Mouse (Mus musculus) heart, embryonic 16.5 days (tissue): ENCODE data around the gene Slc30a10. TPM values are rescaled to one million over a fixed set of nuclear protein-coding genes. Genes with fewer than 3 reads are reported as not detected.

Experiments
- ATAC-seq: fragments of 200-750 bp; cut with Nextera tagmentation; replicated peaks from 2 replicates; pipeline ENCODE4 v1.8.0; 2017; ENCODE audit warnings: moderate number of reproducible peaks; ENCODE audit not compliant: insufficient read depth, low FRiP score; ENCODE audit errors: extremely low read depth
- H3K27ac ChIP-seq: fragments of 300-500 bp; sonication (generic); 2 replicates; pipeline ENCODE4 v1.5.1; 2014; ENCODE audit warnings: mild to moderate bottlenecking, low read length, control low read depth, moderate library complexity
- H3K27me3 ChIP-seq: fragments of 300-500 bp; sonication (generic); 2 replicates; pipeline ENCODE4 v1.6.1; 2014; ENCODE audit warnings: low read length, mixed read lengths; ENCODE audit not compliant: control insufficient read depth, insufficient read depth
- H3K36me3 ChIP-seq: fragments of 300-500 bp; sonication (generic); 2 replicates; pipeline ENCODE4 v1.6.1; 2014; ENCODE audit not compliant: control insufficient read depth, insufficient read depth
- H3K4me1 ChIP-seq: fragments of 300-500 bp; sonication (generic); 2 replicates; pipeline ENCODE4 v1.6.1; 2014; ENCODE audit warnings: low read length, mixed read lengths; ENCODE audit not compliant: control insufficient read depth, insufficient read depth
- H3K4me2 ChIP-seq: fragments of 300-500 bp; sonication (generic); 2 replicates; pipeline ENCODE4 v1.6.1; 2014; ENCODE audit warnings: low read depth, mild to moderate bottlenecking, control low read depth, low read length
- H3K4me3 ChIP-seq: fragments of 300-500 bp; sonication (generic); 2 replicates; pipeline ENCODE4 v1.5.1; 2014; ENCODE audit warnings: mild to moderate bottlenecking, control low read depth, low read length
- H3K9ac ChIP-seq: fragments of 300-500 bp; sonication (generic); 2 replicates; pipeline ENCODE4 v1.6.1; 2014; ENCODE audit warnings: low read length, control low read depth
- H3K9me3 ChIP-seq: fragments of 300-500 bp; sonication (generic); replicated peaks from 2 replicates; pipeline ENCODE4 v1.6.1; 2016; ENCODE audit warnings: low read length; ENCODE audit not compliant: control insufficient read depth
- WGBS: fragments of 180-500 bp; shearing (Covaris S2); extraction: QIAGEN DNeasy Blood & Tissue Kit; methylation state at CpG from one replicate; pipeline ENCODE4 v1.1.7; 2014; 5-methylcytosine and 5-hydroxymethylcytosine counted together
- polyA plus RNA-seq: library from polyadenylated mRNA; unstranded; fragments of >200 nt; fragmentation: Nextera tagmentation; extraction: Ambion mirVana; gene quantifications from 2 replicates; pipeline ENCODE4 v1.2.1, GENCODE M21; 2015

Slc30a10 gene
- polyA plus RNA-seq, 1 experiment from 2014 or later: 0.07 TPM

- H3K9me3 ChIP-seq: no peaks in the 10 kb centered on the region
- H3K27ac ChIP-seq: no peak overlapping the region
- WGBS: 82% methylated on average over 13 of the region's 13 CpGs
- H3K9ac ChIP-seq: no peak overlapping the region
- H3K4me2 ChIP-seq: no peak overlapping the region
- H3K4me3 ChIP-seq: no peak overlapping the region
- H3K4me1 ChIP-seq: no peaks in the 10 kb centered on the region
- H3K27me3 ChIP-seq: no peaks in the 10 kb centered on the region
- ATAC-seq: no peak
- peaks cover 18% of the 10 kb centered on the region for H3K36me3 ChIP-seq
Measured at GRCm38 (mm10) chr1:185431998-185432317, 22.7 kb upstream of the Slc30a10 start.

- H3K36me3 ChIP-seq: peaks cover 10% of the 10 kb centered on the region
- no peak overlapping the region for H3K9ac ChIP-seq
- no peaks in the 10 kb centered on the region for H3K4me1 ChIP-seq
- H3K27me3 ChIP-seq: no peaks in the 10 kb centered on the region
- no peak overlapping the region for H3K4me2 ChIP-seq
- H3K9me3 ChIP-seq: no peaks in the 10 kb centered on the region
- 69% methylated on average over 6 of the region's 6 CpGs for WGBS
- H3K4me3 ChIP-seq: no peak overlapping the region
- ATAC-seq: no peak
- no peak overlapping the region for H3K27ac ChIP-seq
Measured at GRCm38 (mm10) chr1:185433112-185433511, 21.5 kb upstream of the Slc30a10 start.

DNA sequence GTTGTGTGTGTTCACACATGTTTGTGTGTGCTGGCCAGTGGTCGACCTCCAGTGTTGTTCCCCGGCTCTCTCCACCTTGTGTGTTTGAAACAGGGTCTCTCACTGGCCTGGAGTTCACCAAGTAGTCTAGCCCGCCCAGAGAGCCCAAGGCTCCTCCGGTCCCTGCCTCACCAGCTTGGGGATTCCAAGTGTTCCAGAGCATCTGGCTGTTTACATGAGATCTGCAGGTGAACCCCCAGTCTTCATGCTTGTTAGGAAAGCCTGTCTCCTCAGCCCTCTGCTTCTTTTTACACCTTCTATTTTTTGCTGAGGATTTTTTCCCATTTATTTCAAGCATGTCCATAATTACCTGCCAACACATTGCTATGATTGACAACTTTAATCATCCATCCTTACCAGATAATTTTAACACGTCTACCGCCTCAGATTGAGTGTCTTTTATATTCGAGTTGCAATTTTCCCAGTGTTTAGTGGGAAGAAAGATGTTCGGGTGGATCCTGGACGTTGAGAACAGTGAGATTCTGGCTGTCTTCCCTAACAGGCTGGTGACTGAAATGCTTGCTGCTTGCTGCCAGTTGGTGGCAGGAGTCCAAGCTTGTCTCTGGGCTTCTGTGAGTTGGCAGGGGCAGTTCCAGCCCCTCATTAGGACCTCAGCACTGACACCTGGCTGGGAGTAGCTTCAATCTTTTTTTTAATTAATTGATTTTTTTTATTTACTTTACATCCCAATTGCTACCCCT lies 15.6 kb upstream of the Slc30a10 start:
- H3K4me2 ChIP-seq: no peak overlapping the region
- H3K4me3 ChIP-seq: no peak overlapping the region
- no peaks in the 10 kb centered on the region for H3K36me3 ChIP-seq
- H3K9ac ChIP-seq: no peak overlapping the region
- 52% methylated on average over 9 of the region's 9 CpGs for WGBS
- no peak overlapping the region for H3K27ac ChIP-seq
- 0 out of 2 replicates have a peak, but pooled peaks cover 2% of the 10 kb centered on the region for H3K4me1 ChIP-seq
- no peaks in the 10 kb centered on the region for H3K9me3 ChIP-seq
- ATAC-seq: no peak
- no peaks in the 10 kb centered on the region for H3K27me3 ChIP-seq

DNA sequence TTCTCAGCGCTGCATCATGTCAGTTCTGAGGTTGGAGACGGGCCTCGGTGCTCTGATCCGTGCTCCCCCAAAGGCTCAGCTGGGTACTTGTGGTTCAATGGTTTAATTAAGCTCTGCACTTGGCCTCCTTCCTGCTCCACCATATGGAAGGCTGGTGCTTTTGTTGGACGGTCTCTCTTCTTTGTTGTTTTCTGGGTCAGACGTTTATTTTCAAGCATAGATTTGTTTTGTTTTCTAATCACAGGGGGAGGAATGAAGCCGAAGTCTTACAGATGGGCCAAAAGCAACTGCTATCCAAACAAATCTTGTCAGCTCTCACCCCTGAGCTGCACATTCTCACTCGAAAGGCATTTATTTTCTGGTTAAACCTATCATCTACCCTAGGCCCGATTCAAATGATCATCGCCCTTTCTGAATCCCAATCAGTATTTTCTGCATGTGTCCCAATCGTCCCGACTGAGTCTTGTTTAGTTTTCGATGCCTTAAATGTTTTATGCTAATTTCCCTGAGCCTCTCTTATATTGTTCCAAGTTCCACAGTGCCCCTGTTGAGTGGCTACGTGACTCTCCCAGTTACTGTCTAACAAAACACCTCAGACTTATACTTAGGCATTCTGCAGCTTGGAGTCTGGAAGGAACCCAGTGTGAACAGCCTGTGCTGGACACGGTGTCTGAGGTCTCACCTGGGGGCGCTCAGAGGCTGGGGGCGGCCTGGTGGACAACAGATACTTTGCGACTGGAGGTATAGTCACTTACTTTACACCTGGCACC lies 12.8 kb upstream of the Slc30a10 start:
- Histone ChIP-seq H3K27me3 (no peaks in the 10 kb centered on the region), H3K4me3 (no peak overlapping the region), H3K27ac (no peak overlapping the region), H3K4me2 (no peak overlapping the region), H3K36me3 (no peaks in the 10 kb centered on the region), H3K9me3 (no peaks in the 10 kb centered on the region), H3K4me1 (0 out of 2 replicates have a peak, but pooled peaks cover 2% of the 10 kb centered on the region), H3K9ac (no peak overlapping the region)
- no peak for ATAC-seq
- WGBS: 69% methylated on average over 18 of the region's 18 CpGs

DNA sequence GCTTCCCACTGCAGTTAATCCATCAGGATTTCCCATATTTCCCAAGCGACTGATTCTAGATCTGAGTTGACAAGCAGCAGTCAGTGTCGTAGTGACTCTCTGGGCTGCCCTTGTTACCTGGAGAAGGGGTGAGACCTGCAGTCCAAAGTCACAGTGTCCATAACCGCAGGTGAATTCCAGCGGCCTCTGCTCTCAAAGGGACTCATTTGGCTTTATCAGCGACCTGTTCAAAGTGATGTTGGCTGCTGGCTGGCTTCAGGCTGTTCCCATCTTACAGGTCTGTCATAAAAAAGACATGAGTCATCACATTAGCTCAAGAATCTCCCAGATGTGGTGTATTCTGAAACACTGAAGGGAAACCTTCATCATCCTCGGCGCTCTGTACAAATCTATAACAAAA lies 5.7 kb upstream of the Slc30a10 start:
- no peaks in the 10 kb centered on the region for H3K9me3 ChIP-seq
- H3K4me1 ChIP-seq: no peaks in the 10 kb centered on the region
- no peak overlapping the region for H3K4me2 ChIP-seq
- H3K9ac ChIP-seq: no peak overlapping the region
- WGBS: 79% methylated on average over 7 of the region's 7 CpGs
- H3K27ac ChIP-seq: no peak overlapping the region
- no peak overlapping the region for H3K4me3 ChIP-seq
- H3K27me3 ChIP-seq: peaks cover 9% of the 10 kb centered on the region
- no peak for ATAC-seq
- H3K36me3 ChIP-seq: no peaks in the 10 kb centered on the region

- no peaks in the 10 kb centered on the region for H3K9me3 ChIP-seq
- no peak overlapping the region for H3K27ac ChIP-seq
- no peak for ATAC-seq
- H3K4me1 ChIP-seq: no peaks in the 10 kb centered on the region; the same call in 1 of the 2 replicates
- WGBS: 69% methylated on average over 2 of the region's 2 CpGs
- no peak overlapping the region for H3K9ac ChIP-seq
- H3K36me3 ChIP-seq: no peaks in the 10 kb centered on the region
- no peak overlapping the region for H3K4me2 ChIP-seq
- H3K4me3 ChIP-seq: no peak overlapping the region
- peaks cover 16% of the 10 kb centered on the region for H3K27me3 ChIP-seq
Measured at GRCm38 (mm10) chr1:185449727-185450126, 4.9 kb upstream of the Slc30a10 start.

DNA sequence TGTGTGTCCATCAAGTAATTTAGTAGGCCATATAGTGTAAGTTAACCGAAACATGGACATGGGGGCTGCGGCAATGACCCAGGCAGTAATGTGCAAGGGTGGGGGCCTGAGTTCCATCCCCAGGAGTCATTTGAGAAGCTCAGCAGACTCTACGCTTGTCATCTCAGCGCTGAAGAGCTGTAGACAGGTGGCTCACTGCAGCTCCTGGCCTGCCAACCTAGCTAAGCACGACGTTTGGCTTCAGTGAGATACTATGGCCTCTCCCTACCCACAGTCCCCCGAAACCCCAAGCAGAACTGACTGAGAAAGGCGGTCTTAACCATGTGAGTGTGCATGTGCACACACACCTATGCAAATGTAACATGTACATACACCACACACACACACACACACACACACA lies 3.6 kb upstream of the Slc30a10 start:
- no peak overlapping the region for H3K4me2 ChIP-seq
- no peak for ATAC-seq

GRCm38 (mm10) chr1:185451495-185451894 lies 3.2 kb upstream of the Slc30a10 start:
- H3K9ac ChIP-seq: no peak overlapping the region
- no peaks in the 10 kb centered on the region for H3K9me3 ChIP-seq
- H3K27me3 ChIP-seq: peaks cover 34% of the 10 kb centered on the region
- no peaks in the 10 kb centered on the region; the same call in 1 of the 2 replicates for H3K4me1 ChIP-seq
- ATAC-seq: no peak
- H3K36me3 ChIP-seq: no peaks in the 10 kb centered on the region
- H3K27ac ChIP-seq: no peak overlapping the region
- H3K4me2 ChIP-seq: no peak overlapping the region
- no peak overlapping the region for H3K4me3 ChIP-seq
- WGBS: 87% methylated on average over 3 of the region's 3 CpGs

More for the DNA sequence above, 3.6 kb upstream of the Slc30a10 start:
- Histone ChIP-seq H3K4me1 (no peaks in the 10 kb centered on the region; the same call in 1 of the 2 replicates), H3K9me3 (no peaks in the 10 kb centered on the region), H3K27me3 (peaks cover 30% of the 10 kb centered on the region), H3K27ac (no peak overlapping the region), H3K9ac (no peak overlapping the region), H3K36me3 (no peaks in the 10 kb centered on the region), H3K4me3 (no peak overlapping the region)
- 77% methylated on average over 8 of the region's 8 CpGs for WGBS

- Histone ChIP-seq H3K4me1 (no peaks in the 10 kb centered on the region; the same call in 1 of the 2 replicates), H3K4me3 (no peak overlapping the region), H3K27me3 (peaks cover 38% of the 10 kb centered on the region), H3K36me3 (no peaks in the 10 kb centered on the region), H3K27ac (no peak overlapping the region), H3K9ac (no peak overlapping the region), H3K9me3 (no peaks in the 10 kb centered on the region), H3K4me2 (no peak overlapping the region)
- WGBS: 91% methylated on average over 6 of the region's 6 CpGs
- no peak for ATAC-seq
Measured at GRCm38 (mm10) chr1:185452461-185452860, 2.2 kb upstream of the Slc30a10 start.
